28 mouse cellular contexts compared by ENCODE assay signal in the genomic region with DNA sequence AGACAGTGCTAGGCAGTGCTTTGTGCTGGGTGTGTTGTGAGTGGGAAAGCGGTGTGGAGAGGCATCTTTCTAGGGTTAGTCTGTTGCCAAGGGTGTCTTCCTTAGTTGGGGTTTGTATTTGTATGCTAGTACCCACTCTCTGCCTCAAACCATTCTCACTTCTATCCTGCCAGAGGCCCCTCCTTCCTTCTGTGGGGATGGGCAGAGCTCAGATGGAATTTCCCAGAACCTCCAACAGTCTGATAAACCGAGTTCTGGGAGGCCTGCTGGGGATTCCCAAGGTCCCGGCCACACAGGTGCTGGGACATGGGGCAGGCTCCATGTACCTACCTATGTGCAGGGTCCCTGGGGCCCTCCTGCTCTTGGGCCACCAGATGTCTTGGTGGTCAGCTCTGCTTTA. TPM values are rescaled to one million over a fixed set of nuclear protein-coding genes. Genes with fewer than 3 reads are reported as not detected.
DNase-seq lines count a peak whose midpoint lies in the region; ATAC-seq and TF ChIP-seq lines count a peak whose summit lies in the region.
"Had no signal": no experiment of that assay in that cellular context is flagged by ENCODE, and none has a peak within 500 bp of the region (broad histone marks: within the 10 kb centered on the region; RNA-seq: fewer than 3 reads in every experiment).

No protein-coding gene starts in this region.

- no peak for ATAC-seq in heart, embryonic 11.5 days (replicated peaks; ENCODE audit: insufficient number of reproducible peaks, low FRiP score, low TSS enrichment)
- no peak for ATAC-seq in kidney, embryonic 15.5 days (replicated peaks; ENCODE audit: low FRiP score)
- ATAC-seq: forebrain, embryonic 13.5 days; forebrain, embryonic 16.5 days; hindbrain, embryonic 16.5 days; inflammation-experienced regulatory T-cells, adult 6 months; intestine, embryonic 16.5 days; Patski had no signal

- H3K36me3 ChIP-seq in heart, embryonic 11.5 days (ENCODE audit: control insufficient read depth, insufficient read depth, low read length): no peaks in the 10 kb centered on the region
- H3K36me3 ChIP-seq in CH12.LX (replicated peaks in 1 of 2; ENCODE audit: control insufficient read depth in 1 of 2, insufficient read depth in 1 of 2, low read length in 1 of 2) (peaks cover 20 to 44% of the 10 kb centered on the region in 2 experiments), E14TG2a.4 (ENCODE audit: insufficient read depth, low read length) (no peaks in the 10 kb centered on the region)
- peaks cover 13% of the 10 kb centered on the region for H3K36me3 ChIP-seq in kidney, embryonic 15.5 days
- H3K36me3 ChIP-seq: hindbrain, embryonic 13.5 days had no signal

- TF ChIP-seq EP300 in CH12.LX (IDR thresholded peaks at IDR 0.05; ENCODE audit: low read length): peak; percentile 61

- H3K4me1 ChIP-seq in heart, embryonic 11.5 days (ENCODE audit: control insufficient read depth, insufficient read depth, low read length): peaks cover 15% of the 10 kb centered on the region
- H3K4me1 ChIP-seq in CH12.LX (ENCODE audit: control insufficient read depth in 1 of 2, insufficient read depth in 2 of 2): peaks cover 55 to 98% of the 10 kb centered on the region in 2 experiments
- peaks cover 35% of the 10 kb centered on the region for H3K4me1 ChIP-seq in E14TG2a.4 (replicated peaks; ENCODE audit: low read depth, low read length)
- H3K4me1 ChIP-seq in kidney, embryonic 15.5 days: peaks cover 52% of the 10 kb centered on the region

- H3K9me3 ChIP-seq in heart, embryonic 11.5 days (replicated peaks; ENCODE audit: control insufficient read depth, low read length): no peaks in the 10 kb centered on the region
- no peaks in the 10 kb centered on the region for H3K9me3 ChIP-seq in CH12.LX (replicated peaks; ENCODE audit: low read length)
- no peaks in the 10 kb centered on the region for H3K9me3 ChIP-seq in E14TG2a.4 (ENCODE audit: low read length)
- no peaks in the 10 kb centered on the region for H3K9me3 ChIP-seq in kidney, embryonic 15.5 days (replicated peaks)
- H3K9me3 ChIP-seq: forebrain, embryonic 10.5 days; forebrain, embryonic 13.5 days; heart, embryonic 13.5 days; hindbrain, embryonic 13.5 days had no signal

- no peak overlapping the region for H3K9ac ChIP-seq in heart, embryonic 11.5 days (ENCODE audit: low read depth, low read length)
- peak overlapping the region; percentile 0; the same call in 1 of the 2 replicates for H3K9ac ChIP-seq in CH12.LX (ENCODE audit: insufficient read depth, low read depth)
- no peak overlapping the region for H3K9ac ChIP-seq in kidney, embryonic 15.5 days
- H3K9ac ChIP-seq: forebrain, embryonic 13.5 days; heart, embryonic 13.5 days; hindbrain, embryonic 13.5 days had no signal

- no peak overlapping the region for H3K4me3 ChIP-seq in heart, embryonic 11.5 days (ENCODE audit: low read depth, low read length)
- H3K4me3 ChIP-seq in CH12.LX (replicated peaks in 1 of 3; ENCODE audit: low read depth in 2 of 3, low read length in 2 of 3, poor library complexity in 1 of 3): no peak overlapping the region
- peak overlapping the region; percentile 17; the same call in 1 of the 2 replicates for H3K4me3 ChIP-seq in E14TG2a.4 (replicated peaks; ENCODE audit: low read length)
- no peak overlapping the region for H3K4me3 ChIP-seq in kidney, embryonic 15.5 days (replicated peaks)
- H3K4me3 ChIP-seq: forebrain, embryonic 10.5 days; forebrain, embryonic 13.5 days; heart, embryonic 13.5 days; hindbrain, embryonic 13.5 days had no signal

- TF ChIP-seq CTCF in CH12.LX (conservative IDR thresholded peaks at IDR 0.05 in 1 of 2, IDR thresholded peaks at IDR 0.05 in 1 of 2; ENCODE audit: low read depth in 2 of 2, low read length in 2 of 2) (no peak), E14TG2a.4 (conservative IDR thresholded peaks at IDR 0.05; ENCODE audit: low read length) (no peak)

- in situ Hi-C loops in CH12.LX (cut with MboI; ENCODE audit: low pct_ligation_motif_present, low pct_unique_long_range_greater_than_20kb, low sequenced_read_pairs): loop anchor here (25.0 kb wide), 1 partner anchor 562 kb away; no protein-coding TSS in a partner anchor

- DNase-seq in heart, adult 11 months: peak; percentile 92
- no peak for DNase-seq in CH12.LX (ENCODE audit: extremely low read depth)
- DNase-seq in induced T-regulatory cell, adult 2 months (ENCODE audit: low read depth): peak; percentile 31
- DNase-seq in embryo, embryonic 10.5 days (ENCODE audit: low spot score): no peak
- DNase-seq: adrenal gland, postnatal 10 days; adrenal gland, postnatal 36 days; cerebellum, adult 11-12 months; cerebellum, adult 8-10 months; cerebellum, postnatal 36 days; gastrocnemius, postnatal 10 days; gastrocnemius, postnatal 36 days; kidney, adult 18-20 months; kidney, adult 9 months had no signal

- dilution Hi-C loops in CH12.LX (cut with MboI; ENCODE audit: extremely low pct_ligation_motif_present, extremely low pct_unique_long_range_greater_than_20kb, low sequenced_read_pairs): no loop called here

- H3K4me2 ChIP-seq in heart, embryonic 11.5 days: no peak overlapping the region
- 0 out of 2 replicates have a peak overlapping the region, but pooled peaks have one; percentile 8 for H3K4me2 ChIP-seq in CH12.LX (ENCODE audit: insufficient read depth, low read depth, poor library complexity, severe bottlenecking)
- H3K4me2 ChIP-seq in kidney, embryonic 15.5 days: no peak overlapping the region
- H3K4me2 ChIP-seq: forebrain, embryonic 13.5 days; heart, embryonic 13.5 days; hindbrain, embryonic 13.5 days had no signal

- no peak for TF ChIP-seq POLR2A in CH12.LX (IDR thresholded peaks at IDR 0.05; ENCODE audit: low read depth, low read length)

- no peak overlapping the region for H3K27ac ChIP-seq in heart, embryonic 11.5 days (ENCODE audit: low read depth, low read length)
- H3K27ac ChIP-seq in CH12.LX (ENCODE audit: insufficient read depth, low read depth): peak overlapping the region; percentile 90
- no peak overlapping the region for H3K27ac ChIP-seq in kidney, embryonic 15.5 days
- H3K27ac ChIP-seq: forebrain, embryonic 10.5 days; forebrain, embryonic 13.5 days; hindbrain, embryonic 13.5 days had no signal

- H3K27me3 ChIP-seq in heart, embryonic 11.5 days (ENCODE audit: control insufficient read depth, insufficient read depth, low read length): 0 out of 2 replicates have a peak, but pooled peaks cover 4% of the 10 kb centered on the region
- H3K27me3 ChIP-seq in CH12.LX (replicated peaks) (no peaks in the 10 kb centered on the region), E14TG2a.4 (ENCODE audit: insufficient read depth, low read length) (peaks cover 39% of the 10 kb centered on the region)
- no peaks in the 10 kb centered on the region for H3K27me3 ChIP-seq in kidney, embryonic 15.5 days
- H3K27me3 ChIP-seq: forebrain, embryonic 13.5 days; Patski had no signal

- no peak for TF ChIP-seq RAD21 in CH12.LX (IDR thresholded peaks at IDR 0.05; ENCODE audit: low read depth, low read length)

- 76% methylated on average over 3 of the region's 3 CpGs for WGBS in heart, embryonic 11.5 days (ENCODE audit: insufficient replicate concordance)
- WGBS in kidney, embryonic 15.5 days: 85% methylated on average over 3 of the region's 3 CpGs

- no peaks in the 10 kb centered on the region for H3K79me2 ChIP-seq in CH12.LX (replicated peaks; ENCODE audit: control insufficient read depth, extremely low read depth, insufficient read depth, poor library complexity, severe bottlenecking)

TF ChIP-seq in CH12.LX, 34 proteins besides CTCF, POLR2A, EP300 and RAD21 (continues in another document):
- TF ChIP-seq UBTF (IDR thresholded peaks at IDR 0.05; ENCODE audit: low read depth, low read length): 0 out of 2 replicates have a peak, but pooled peaks have one; percentile 21
- 0 out of 2 replicates have a peak, but pooled peaks have one; percentile 11 for TF ChIP-seq NRF1 (IDR thresholded peaks at IDR 0.05; ENCODE audit: low read depth, low read length)
- peak; percentile 83; the same call in 1 of the 2 replicates for TF ChIP-seq RCOR1 (conservative IDR thresholded peaks at IDR 0.05; ENCODE audit: low read depth, low read length)
- no peak for TF ChIP-seq TBP (conservative IDR thresholded peaks at IDR 0.05; ENCODE audit: low read depth, low read length)
- TF ChIP-seq PAX5 (IDR thresholded peaks at IDR 0.05; ENCODE audit: low read length): no peak
- no peak for TF ChIP-seq SMC3 (IDR thresholded peaks at IDR 0.05; ENCODE audit: low read depth, low read length)
- no peak for TF ChIP-seq JUN (IDR thresholded peaks at IDR 0.05; ENCODE audit: insufficient read depth, low read depth, low read length)
- TF ChIP-seq TCF12 (IDR thresholded peaks at IDR 0.05; ENCODE audit: low read depth, low read length): peak; percentile 57; the same call in 1 of the 2 replicates
- peak; percentile 55; the same call in 1 of the 2 replicates for TF ChIP-seq MAX (IDR thresholded peaks at IDR 0.05; ENCODE audit: low read length)
- no peak for TF ChIP-seq ZNF384 (IDR thresholded peaks at IDR 0.05; ENCODE audit: low read depth, low read length)
- peak; percentile 83 for TF ChIP-seq MAZ (IDR thresholded peaks at IDR 0.05; ENCODE audit: low read depth, low read length)
- TF ChIP-seq KAT2A (IDR thresholded peaks at IDR 0.05; ENCODE audit: insufficient replicate concordance, low read length): 0 out of 2 replicates have a peak, but pooled peaks have one; percentile 22
- peak; percentile 57; the same call in 1 of the 2 replicates for TF ChIP-seq MXI1 (IDR thresholded peaks at IDR 0.05; ENCODE audit: low read depth, low read length)
- TF ChIP-seq JUND (conservative IDR thresholded peaks at IDR 0.05; ENCODE audit: low read depth, low read length): no peak
- peak; percentile 73; the same call in 1 of the 2 replicates for TF ChIP-seq CHD1 (IDR thresholded peaks at IDR 0.05; ENCODE audit: low read depth, low read length)
- 0 out of 2 replicates have a peak, but pooled peaks have one; percentile 30 for TF ChIP-seq BHLHE40 (IDR thresholded peaks at IDR 0.05; ENCODE audit: low read depth, low read length)
- TF ChIP-seq ZKSCAN1 (IDR thresholded peaks at IDR 0.05; ENCODE audit: borderline replicate concordance, low read depth, low read length): no peak
- TF ChIP-seq E2F4 (IDR thresholded peaks at IDR 0.05; ENCODE audit: insufficient replicate concordance, low read depth, low read length): no peak
- no peak for TF ChIP-seq HCFC1 (IDR thresholded peaks at IDR 0.05; ENCODE audit: low read depth, low read length)
- peak; percentile 41; the same call in 1 of the 2 replicates for TF ChIP-seq ETS1 (conservative IDR thresholded peaks at IDR 0.05; ENCODE audit: low read depth, low read length)
- no peak for TF ChIP-seq GABPA (IDR thresholded peaks at IDR 0.05; ENCODE audit: insufficient replicate concordance, low read depth, low read length)

RNA-seq across cellular contexts. Expression of a gene that starts 59.4 kb away (rescaled TPM):
- polyA plus RNA-seq in heart, embryonic 11.5 days (2014; fragmentation: Nextera tagmentation; extraction: Ambion mirVana): 0.11 and 0.34 TPM in 2 replicates
- total RNA-seq in CH12.LX (2012; rRNA removed): 0.34 and 0.42 TPM in 2 replicates
- total RNA-seq in CH12.LX (2014; rRNA removed): 0.51 and 0.80 TPM in 2 replicates
- polyA plus RNA-seq in CH12.LX (2012; ENCODE audit: insufficient read length, low read depth): 0.61 and 0.67 TPM in 2 replicates
- 1.4 and 1.7 TPM in 2 replicates for polyA plus RNA-seq in kidney, embryonic 15.5 days (2015; fragmentation: Nextera tagmentation; extraction: Ambion mirVana)
- total RNA-seq: granulocyte monocyte progenitor cell, adult 5-6 weeks; hematopoietic stem cell, adult 5-6 weeks had no signal
- polyA plus RNA-seq: C2C12; inflammation-experienced regulatory T-cells, adult 6 months; Patski had no signal

Comparison
In these comparisons a context has a peak if more than half of its experiments do, and no peak if none do; other contexts are left out.
1. DNase-seq: peak in heart, adult 11 months (single experiment) and induced T-regulatory cell, adult 2 months (single experiment); none in CH12.LX (single experiment) and embryo, embryonic 10.5 days (single experiment).